Mouse (Mus musculus) lung, adult 2 months (tissue): ENCODE data around the gene Ccl5.

ENCODE experiments used
- CTCF ChIP-seq: fragments of 200-500 bp; IDR thresholded peaks from 2 replicates; pipeline ENCODE4 v1.5.1; 2011; ENCODE audit warnings: mild to moderate bottlenecking, low read length, control low read depth; ENCODE audit not compliant: insufficient read depth
- POLR2A ChIP-seq: fragments of 200-500 bp; IDR thresholded peaks from 2 replicates; pipeline ENCODE4 v1.6.1; 2011; ENCODE audit warnings: low read depth, mild to moderate bottlenecking, control low read depth, low read length, borderline replicate concordance; ENCODE audit errors: extremely low read depth

GRCm38 (mm10) chr11:83567311-83567710 is 37.0 kb upstream of the Ccl5 start:
- no peak for TF ChIP-seq CTCF
- TF ChIP-seq POLR2A, result no peak
